Mouse (Mus musculus) lung, adult 2 months (tissue): ENCODE results near the gene Rsbn1l.

ENCODE experiments used
- CTCF ChIP-seq: fragments of 200-500 bp; IDR thresholded peaks from 2 replicates; pipeline ENCODE4 v1.5.1; 2011; ENCODE audit warnings: mild to moderate bottlenecking, low read length, control low read depth; ENCODE audit not compliant: insufficient read depth
- POLR2A ChIP-seq: fragments of 200-500 bp; IDR thresholded peaks from 2 replicates; pipeline ENCODE4 v1.6.1; 2011; ENCODE audit warnings: low read depth, mild to moderate bottlenecking, control low read depth, low read length, borderline replicate concordance; ENCODE audit errors: extremely low read depth

DNA sequence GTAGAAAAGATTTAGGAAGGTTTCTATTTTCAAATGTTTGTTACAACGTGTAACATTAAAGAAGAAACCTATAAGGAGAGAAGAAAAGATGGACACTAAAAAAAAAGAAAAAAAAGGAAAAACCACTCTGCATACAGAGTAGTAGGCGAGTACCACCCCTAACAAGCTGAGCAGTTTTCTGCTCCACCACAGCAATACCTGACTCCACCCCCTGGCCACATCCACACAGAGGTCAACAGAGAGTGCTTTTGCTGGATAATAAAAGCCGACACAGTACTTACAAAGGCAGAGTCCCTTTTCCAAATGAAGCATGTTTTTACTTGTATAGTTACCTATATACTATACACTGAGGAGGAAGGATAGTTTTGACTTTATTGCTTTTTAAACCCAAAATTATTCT is 31.6 kb downstream of the Rsbn1l start:
- no peak for TF ChIP-seq POLR2A
- TF ChIP-seq CTCF, result no peak
